Mouse (Mus musculus) liver, embryonic 14.5 days (tissue): Measurements from ENCODE around the gene Tkfc.

Experiments
- CTCF ChIP-seq: IDR thresholded peaks from 2 replicates; pipeline ENCODE4 v1.5.1; 2016; ENCODE audit warnings: antibody characterized with exemption, low read depth, control low read depth
- EP300 ChIP-seq: IDR thresholded peaks from 2 replicates; pipeline ENCODE4 v1.6.1; 2016; ENCODE audit warnings: antibody characterized with exemption, low read depth

- TF ChIP-seq CTCF (no peak), EP300 (no peak)
Measured at GRCm38 (mm10) chr19:10591659-10592377, 13.6 kb downstream of the Tkfc start.
